Mouse (Mus musculus) bone marrow macrophage, adult 2 months (primary cell): Measurements from ENCODE around the gene Gse1. TPM values are rescaled to one million over a fixed set of nuclear protein-coding genes. Genes with fewer than 3 reads are reported as not detected.

Experiments
- H3K27ac ChIP-seq: 2 replicates; pipeline ENCODE4 v1.5.1; 2012; ENCODE audit warnings: low read depth, low read length; ENCODE audit not compliant: insufficient read depth
- H3K4me1 ChIP-seq: 2 replicates; pipeline ENCODE4 v1.6.1; 2012; ENCODE audit warnings: low read length; ENCODE audit not compliant: control insufficient read depth, insufficient read depth
- H3K4me3 ChIP-seq: 2 replicates; pipeline ENCODE4 v1.5.1; 2012; ENCODE audit warnings: mild to moderate bottlenecking, low read length, moderate library complexity; ENCODE audit not compliant: insufficient read depth
- CTCF ChIP-seq: IDR thresholded peaks from 2 replicates; pipeline ENCODE4 v1.5.1; 2012; ENCODE audit warnings: low read depth, mild to moderate bottlenecking, low read length, moderate library complexity
- POLR2A ChIP-seq: IDR thresholded peaks from 2 replicates; pipeline ENCODE4 v1.6.1; 2012; ENCODE audit warnings: mild to moderate bottlenecking, low read depth, low read length, borderline replicate concordance
- polyA plus RNA-seq: library from polyadenylated mRNA; stranded (reverse); fragments of >200 nt; gene quantifications from 2 replicates; pipeline ENCODE4 v1.2.4, GENCODE M21; 2012; ENCODE audit not compliant: missing spikeins, insufficient read depth, insufficient read length

The Gse1 gene
- polyA plus RNA-seq, 1 experiment, result 15.1 TPM

DNA sequence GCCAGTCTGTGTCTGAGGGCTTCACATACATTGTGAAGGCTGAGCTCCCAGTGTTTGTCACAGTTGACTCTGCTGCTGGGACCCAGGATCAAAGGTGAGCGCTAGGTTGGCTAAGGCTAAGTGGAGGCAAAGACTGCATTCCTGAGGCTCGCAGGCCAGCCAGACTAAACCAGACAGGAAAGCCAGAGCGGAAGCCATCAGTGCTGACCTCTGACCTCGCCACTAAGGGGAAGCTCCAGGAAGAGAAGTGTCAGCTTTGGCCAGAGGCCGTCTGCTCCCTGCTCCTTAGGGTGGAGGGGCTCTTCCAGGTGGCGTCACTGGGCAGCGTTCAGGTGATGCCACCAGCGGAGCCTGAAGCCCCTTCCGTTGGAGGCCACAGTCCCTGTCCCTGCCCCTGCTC is 347.5 kb downstream of the Gse1 start:
- Histone ChIP-seq H3K27ac (no peak overlapping the region), H3K4me1 (peaks cover 18% of the 10 kb centered on the region), H3K4me3 (no peak overlapping the region)
- TF ChIP-seq CTCF (no peak), POLR2A (no peak)

DNA sequence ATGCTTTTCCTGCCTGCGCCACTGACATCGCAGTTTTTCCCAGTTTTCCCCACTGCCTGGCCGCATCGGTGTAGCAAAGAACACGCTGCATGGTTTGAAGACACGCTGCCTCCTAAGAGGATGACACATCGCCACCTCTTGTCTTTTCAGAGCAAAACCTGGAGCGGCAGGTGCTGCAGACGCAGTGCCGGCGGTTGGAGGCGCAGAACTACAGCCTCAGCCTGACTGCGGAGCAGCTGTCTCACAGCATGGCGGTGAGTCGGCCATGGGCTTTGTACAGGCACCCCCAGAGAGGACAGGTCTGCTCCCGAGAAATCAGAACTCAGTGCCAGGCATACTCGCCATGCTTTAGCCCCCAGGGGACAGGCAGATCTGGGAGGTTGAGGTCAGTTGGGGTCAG is 349.6 kb downstream of the Gse1 start:
- no peak for TF ChIP-seq POLR2A
- TF ChIP-seq CTCF, result no peak
- peaks cover 8% of the 10 kb centered on the region for H3K4me1 ChIP-seq
- no peak overlapping the region for H3K27ac ChIP-seq

DNA sequence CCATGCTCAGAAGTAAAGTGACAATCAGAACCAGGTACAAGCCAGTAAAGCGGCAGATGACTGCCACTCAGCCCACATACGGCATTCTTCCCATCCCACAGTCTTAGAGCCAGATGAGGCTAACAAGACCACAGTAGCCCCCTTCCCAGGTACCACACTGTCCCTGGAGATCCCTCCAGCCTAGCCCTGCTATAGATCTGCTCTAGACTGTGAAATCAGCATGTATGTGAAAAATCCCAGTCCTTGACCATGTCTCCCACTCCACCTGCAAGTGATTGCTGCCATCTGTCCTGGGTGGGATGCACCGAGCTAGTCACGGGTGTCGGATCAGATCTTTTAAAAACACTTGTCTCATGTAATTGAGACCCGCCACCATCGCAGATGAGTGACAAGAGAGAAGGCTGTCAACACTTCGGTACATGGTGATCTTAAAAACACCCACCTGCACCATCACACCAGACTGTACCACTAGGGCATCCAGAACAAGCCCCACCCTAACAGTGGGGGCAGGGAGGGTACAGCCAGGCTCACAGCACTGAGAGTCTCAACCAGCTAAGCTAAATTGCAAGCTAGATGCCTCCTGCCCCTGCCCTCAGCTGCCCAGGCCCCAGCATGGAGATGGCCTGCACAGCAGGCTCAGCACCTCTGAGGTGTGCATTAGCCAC is 352.2 kb downstream of the Gse1 start:
- Histone ChIP-seq H3K4me1 (no peaks in the 10 kb centered on the region), H3K4me3 (no peak overlapping the region), H3K27ac (no peak overlapping the region)
- no peak for TF ChIP-seq POLR2A
- no peak for TF ChIP-seq CTCF

More for the DNA sequence above, 349.6 kb downstream of the Gse1 start:
- no peak overlapping the region for H3K4me3 ChIP-seq

DNA sequence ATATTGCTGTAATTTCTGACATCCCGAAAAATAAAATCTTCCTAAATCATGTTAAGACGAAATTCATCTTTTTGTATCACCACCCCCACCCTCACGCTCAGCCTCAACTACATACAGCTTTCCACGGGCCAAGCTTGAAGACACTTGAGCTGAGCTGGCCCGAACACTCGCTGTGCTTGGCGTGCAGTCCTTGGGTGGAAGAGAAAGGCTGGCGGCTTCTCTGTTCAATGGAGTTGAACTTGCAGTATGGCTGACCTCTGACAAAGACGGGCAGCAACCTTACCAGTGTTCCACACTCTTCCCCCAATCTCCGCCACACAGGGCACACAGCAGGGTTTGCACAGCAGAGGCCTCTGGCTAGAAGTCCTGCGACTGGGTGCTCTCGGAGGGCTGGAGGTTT is 353.1 kb downstream of the Gse1 start:
- Histone ChIP-seq H3K27ac (no peak overlapping the region), H3K4me1 (no peaks in the 10 kb centered on the region), H3K4me3 (no peak overlapping the region)
- TF ChIP-seq POLR2A (no peak), CTCF (no peak)

DNA sequence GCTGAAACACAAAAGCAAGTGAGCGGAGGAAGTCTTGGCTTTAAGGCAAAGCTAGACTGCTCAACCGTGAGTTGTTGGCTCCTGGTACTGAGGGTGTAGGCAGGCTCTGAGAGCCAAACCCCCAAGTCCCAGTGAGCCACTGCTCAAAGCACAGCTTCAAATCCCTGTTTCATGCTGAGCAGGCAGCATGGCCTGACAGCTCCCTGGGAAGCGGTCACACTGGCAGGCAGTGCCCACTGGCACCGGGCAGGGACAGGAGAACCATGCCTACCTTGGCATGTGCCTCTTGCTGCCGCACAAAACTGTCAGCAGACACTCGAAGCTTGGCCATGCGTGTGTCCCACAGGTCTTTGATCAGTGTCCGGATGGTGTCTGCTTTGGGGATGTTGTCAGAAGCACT is 353.6 kb downstream of the Gse1 start:
- Histone ChIP-seq H3K27ac (no peak overlapping the region), H3K4me3 (no peak overlapping the region), H3K4me1 (no peaks in the 10 kb centered on the region)
- TF ChIP-seq POLR2A (no peak), CTCF (no peak)

DNA sequence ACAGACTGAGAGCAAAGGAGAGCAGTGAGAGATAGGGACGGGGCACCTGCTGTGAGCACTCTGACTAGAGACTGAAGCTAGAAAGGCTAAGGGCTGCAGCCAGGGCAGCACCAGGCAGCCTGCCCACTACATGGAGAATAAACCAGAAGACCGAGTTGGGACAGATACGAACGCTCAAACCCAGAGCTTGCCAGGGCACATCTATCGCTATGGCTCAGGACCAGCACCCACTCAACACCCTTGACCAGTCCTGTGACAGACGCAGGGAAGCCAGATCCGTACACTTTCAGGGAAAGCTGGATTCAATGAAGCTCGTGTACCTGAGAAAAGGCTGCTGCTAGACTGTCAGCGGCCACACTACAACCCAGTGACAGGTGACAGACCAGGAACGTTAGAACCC is 357.3 kb downstream of the Gse1 start:
- Histone ChIP-seq H3K4me3 (no peak overlapping the region), H3K27ac (no peak overlapping the region), H3K4me1 (peaks cover 2% of the 10 kb centered on the region; the same call in 1 of the 2 replicates)
- TF ChIP-seq POLR2A (no peak), CTCF (no peak)

DNA sequence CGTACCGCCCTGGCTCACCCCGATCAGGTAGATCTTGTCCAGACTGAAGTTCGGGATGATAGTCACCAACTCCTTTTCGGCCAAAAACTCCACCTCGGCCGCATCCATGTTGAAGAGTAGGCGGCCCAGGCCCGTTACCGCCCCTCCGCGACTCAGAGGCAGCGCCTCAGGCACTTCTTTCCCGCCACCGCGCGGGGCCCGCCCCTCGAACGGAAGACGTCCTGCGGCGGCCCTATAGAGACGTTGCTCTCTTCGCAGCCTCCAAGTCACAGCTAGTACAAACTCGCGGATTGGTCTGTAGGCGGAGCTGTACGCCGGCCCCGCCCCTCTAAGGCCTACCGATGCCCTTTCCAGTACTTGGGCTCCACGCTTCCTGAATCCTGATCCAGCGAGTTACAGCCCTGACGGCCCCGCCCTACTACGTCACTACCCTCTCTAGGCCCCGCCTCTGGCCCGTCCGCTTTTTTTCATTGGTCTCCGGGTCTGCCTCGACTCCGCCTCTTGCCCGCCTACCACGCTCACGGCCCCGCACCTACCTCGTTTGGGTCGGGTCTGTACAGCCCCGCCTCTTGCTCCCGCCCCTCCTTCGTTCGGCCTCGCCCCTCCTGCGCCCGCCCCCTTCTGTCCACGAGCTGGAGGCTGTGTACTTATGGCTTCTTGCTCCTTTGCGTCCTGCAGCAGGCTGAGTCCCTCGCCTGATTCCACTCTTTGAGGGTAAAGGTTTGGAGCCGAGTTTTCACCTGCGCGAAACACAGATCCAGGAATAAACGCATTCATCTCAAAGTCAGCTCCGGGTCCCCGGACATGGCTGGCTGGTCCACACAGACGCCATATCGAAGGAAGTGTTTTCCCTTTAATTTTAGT is 360.9 kb downstream of the Gse1 start, which contains the start of gene Gins2:
Gene Gins2, minus strand, starts transcription at position 397 of the 864 bp plus-strand sequence.
- Histone ChIP-seq H3K4me3 (peak within 1 kb of the TSS; percentile 82), H3K27ac (0 out of 2 replicates have a peak within 1 kb of the TSS, but pooled peaks have one; percentile 19), H3K4me1 (peaks cover 2% of the 10 kb centered on the region; the same call in 1 of the 2 replicates)
- TF ChIP-seq POLR2A (no peak), CTCF (no peak)

DNA sequence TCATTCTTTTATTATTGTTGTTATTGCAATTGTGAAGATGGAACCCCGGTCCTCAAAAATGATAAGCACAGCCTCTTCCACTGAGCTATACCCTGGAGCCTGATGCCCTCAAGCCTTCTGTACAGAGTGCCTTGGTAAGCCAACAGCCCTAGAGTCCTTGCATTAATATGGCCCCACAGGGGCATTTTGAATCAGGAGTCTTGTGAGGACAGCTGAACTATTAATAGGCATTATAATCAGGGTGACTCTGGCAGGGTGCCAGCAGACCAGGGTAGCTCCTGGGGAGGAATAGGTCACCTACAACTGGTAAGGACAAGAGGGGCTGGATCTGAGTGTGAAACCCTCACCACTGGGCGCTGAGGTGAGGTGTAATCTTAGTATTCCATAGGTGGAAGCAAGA is 361.7 kb downstream of the Gse1 start:
- Histone ChIP-seq H3K4me1 (peaks cover 2% of the 10 kb centered on the region; the same call in 1 of the 2 replicates), H3K27ac (no peak overlapping the region), H3K4me3 (peak overlapping the region; percentile 70)
- TF ChIP-seq POLR2A (no peak), CTCF (no peak)

DNA sequence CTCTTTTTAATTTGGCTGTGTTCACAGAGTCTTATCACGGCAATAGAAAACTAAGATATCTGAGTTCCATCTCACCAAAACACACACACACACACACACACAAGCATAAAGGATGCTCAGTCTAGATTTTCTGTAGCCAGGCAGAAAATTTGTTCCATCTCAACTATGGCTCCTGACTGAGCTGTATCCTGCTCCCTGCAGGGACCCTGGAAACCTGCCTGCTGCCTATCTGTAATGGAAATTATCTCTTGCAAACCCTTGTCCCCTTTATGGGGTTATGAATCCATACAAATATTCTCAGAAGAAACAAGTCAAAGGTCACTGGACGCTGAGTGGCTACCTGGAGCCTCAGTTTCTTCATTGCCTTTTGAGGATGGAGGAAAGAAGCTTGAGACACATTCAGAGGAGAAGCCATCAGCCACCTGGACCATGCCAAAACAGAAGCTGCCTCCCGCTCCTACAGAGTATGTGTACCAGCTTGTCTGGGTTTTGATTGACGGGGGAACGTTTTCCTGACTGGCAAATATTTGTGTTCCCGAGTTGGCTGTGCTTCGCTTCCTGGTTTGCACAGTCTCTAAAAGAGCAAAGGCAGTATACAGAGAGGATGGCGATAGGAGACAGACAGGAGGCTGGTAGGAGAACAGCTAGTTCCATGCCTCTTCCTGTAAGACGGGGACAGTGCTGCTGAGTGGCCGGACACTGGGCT is 363.5 kb downstream of the Gse1 start:
- TF ChIP-seq POLR2A (no peak), CTCF (no peak)
- Histone ChIP-seq H3K27ac (no peak overlapping the region), H3K4me3 (no peak overlapping the region), H3K4me1 (peaks cover 2% of the 10 kb centered on the region; the same call in 1 of the 2 replicates)
